Mouse (Mus musculus): ENCODE measurements around the gene Lrrc75b.

The Lrrc75b gene

GRCm38 (mm10) chr10:75559676-75560548 lies at the start of gene Lrrc75b:
Gene Lrrc75b, minus strand, starts transcription at chr10:75560330.
- peak in 1 of 2 experiments; percentile 26 for DNase-seq (ENCODE audit: low spot score in 2 of 2)

GRCm38 (mm10) chr10:75608975-75609374 lies 48.8 kb upstream of the Lrrc75b start:
- no peak for DNase-seq (ENCODE audit: low spot score in 2 of 2)

GRCm38 (mm10) chr10:75607253-75607652 lies 47.1 kb upstream of the Lrrc75b start:
- DNase-seq (ENCODE audit: low spot score in 2 of 2): no peak

DNA sequence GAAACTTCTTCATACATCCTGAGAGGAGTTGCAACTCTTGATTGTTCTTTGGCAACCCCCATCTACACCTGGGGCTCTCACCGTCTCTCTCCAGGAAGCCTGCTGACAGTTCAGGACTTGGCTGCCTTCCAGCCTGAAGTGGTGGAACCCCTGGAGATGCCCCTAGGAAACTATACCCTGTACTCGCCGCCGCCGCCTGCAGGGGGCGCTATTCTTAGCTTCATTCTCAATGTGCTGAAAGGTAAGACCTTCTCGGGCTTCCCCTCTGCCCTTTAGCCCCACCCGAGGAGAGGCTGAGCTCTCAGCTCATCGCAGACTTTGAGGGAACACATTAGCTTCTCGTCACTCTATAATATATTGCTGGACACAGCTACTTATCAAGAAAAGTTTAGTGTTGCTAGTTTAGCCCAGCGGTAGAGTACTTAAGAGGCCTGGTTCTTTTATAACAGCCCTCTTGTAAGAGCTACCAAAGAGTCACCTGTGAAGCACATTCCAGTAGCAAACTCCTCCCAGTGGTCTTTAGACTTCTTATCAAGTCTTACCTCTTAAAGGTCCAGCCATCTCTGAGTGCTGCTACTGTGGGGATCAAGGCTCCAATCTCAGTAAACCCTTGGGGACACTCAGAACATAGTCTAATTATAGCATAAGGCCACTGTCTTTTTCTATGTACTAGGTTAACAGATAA lies 45.2 kb upstream of the Lrrc75b start:
- no peak for DNase-seq (ENCODE audit: low spot score in 2 of 2)

DNA sequence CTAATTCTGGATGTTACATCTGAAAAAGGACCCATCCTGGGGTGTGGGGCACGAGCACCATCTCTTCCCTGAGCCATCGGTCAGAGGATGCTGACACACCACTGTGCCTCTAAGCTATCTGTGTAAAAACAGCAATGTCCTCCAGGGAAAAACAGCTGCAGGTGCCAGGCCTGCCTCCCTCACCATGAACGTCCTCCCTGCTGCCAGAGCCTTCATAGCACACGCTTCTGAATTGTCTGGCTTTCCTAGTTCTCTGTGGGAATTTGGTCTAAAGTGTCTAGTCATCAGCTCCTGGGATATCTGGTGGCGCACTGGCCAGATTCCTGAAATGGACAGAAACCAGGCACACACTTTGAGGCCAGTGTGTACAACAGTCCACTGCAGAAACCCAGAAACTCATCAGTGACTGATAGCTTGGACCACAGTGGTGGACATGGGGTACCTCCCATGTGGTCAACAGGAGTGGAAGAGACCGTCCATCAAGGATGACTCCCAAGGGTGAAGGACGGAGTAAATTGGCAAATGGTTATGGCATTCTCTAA lies 40.1 kb upstream of the Lrrc75b start:
- DNase-seq (ENCODE audit: low spot score in 2 of 2): no peak

GRCm38 (mm10) chr10:75595981-75596380 lies 35.9 kb upstream of the Lrrc75b start:
- no peak for DNase-seq (ENCODE audit: low spot score in 2 of 2)

GRCm38 (mm10) chr10:75592585-75592984 lies 32.5 kb upstream of the Lrrc75b start:
- DNase-seq (ENCODE audit: low spot score in 2 of 2): no peak

- DNase-seq (ENCODE audit: low spot score in 2 of 2): no peak
Observed at GRCm38 (mm10) chr10:75591211-75591894, 31.2 kb upstream of the Lrrc75b start.

DNA sequence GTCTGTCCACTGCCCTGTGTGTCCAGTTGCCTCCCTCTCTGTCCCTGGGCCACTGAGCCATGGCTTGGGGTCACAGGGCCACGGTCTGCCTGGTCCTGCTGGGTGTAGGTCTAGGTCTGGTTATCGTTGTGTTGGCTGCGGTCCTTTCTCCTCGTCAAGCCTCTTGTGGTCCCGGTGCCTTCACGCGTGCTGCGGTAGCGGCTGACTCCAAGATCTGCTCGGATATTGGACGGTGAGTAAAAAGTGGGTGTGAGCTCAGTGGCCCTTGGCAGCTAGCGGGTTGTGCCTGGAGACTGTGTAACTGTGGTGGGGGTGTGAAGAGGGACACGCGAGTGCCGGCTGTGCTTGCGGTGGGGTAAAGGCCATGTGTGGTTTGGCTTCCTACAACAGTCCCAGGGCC lies 29.5 kb upstream of the Lrrc75b start:
- no peak for DNase-seq (ENCODE audit: low spot score in 2 of 2)

- no peak for DNase-seq (ENCODE audit: low spot score in 2 of 2)
Observed at GRCm38 (mm10) chr10:75589129-75589528, 29.0 kb upstream of the Lrrc75b start, which contains the start of gene Ggt5. Gene Ggt5, plus strand, starts transcription at chr10:75589340.

DNA sequence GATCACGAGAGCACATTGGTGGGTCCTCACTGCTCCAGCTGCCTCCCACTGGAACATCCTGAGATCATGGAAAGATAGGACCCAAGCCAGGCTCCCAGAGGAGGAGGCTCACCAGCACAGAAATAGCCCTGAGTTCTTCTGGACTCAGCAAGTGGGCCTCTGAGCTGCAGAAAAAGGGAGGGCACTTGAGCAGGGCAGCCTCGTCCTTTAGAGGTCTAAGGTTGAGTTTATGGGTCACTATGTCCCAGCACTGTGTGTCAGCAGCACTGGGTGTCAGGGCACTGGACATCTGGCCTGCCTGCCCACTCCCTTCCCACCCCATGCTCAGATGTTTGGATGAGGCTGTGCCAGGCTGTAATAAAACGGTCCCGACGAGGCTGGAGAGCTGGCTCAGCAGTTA lies 28.2 kb upstream of the Lrrc75b start:
- no peak for DNase-seq (ENCODE audit: low spot score in 2 of 2)

- no peak for DNase-seq (ENCODE audit: low spot score in 2 of 2)
Observed at GRCm38 (mm10) chr10:75587781-75588180, 27.7 kb upstream of the Lrrc75b start.

DNA sequence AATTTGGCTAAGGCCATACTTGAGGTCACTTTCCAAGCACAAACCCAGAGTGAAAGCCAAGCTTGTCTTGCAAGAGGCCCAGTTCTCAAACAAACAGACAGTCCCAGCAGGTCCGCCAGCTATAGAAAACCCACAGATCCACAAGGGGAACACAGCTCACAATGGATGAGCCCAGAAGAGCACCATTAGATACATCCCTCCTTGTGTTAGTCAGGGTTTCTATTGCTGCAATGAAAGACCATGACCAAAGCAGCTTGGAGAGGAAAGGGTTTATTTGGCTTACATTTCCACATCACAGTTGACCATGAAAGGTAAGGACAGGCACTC lies 26.4 kb upstream of the Lrrc75b start:
- DNase-seq (ENCODE audit: low spot score in 2 of 2): no peak

- DNase-seq (ENCODE audit: low spot score in 2 of 2): peak; percentile 90 to 91
Observed at GRCm38 (mm10) chr10:75585876-75586552, 25.9 kb upstream of the Lrrc75b start.

DNA sequence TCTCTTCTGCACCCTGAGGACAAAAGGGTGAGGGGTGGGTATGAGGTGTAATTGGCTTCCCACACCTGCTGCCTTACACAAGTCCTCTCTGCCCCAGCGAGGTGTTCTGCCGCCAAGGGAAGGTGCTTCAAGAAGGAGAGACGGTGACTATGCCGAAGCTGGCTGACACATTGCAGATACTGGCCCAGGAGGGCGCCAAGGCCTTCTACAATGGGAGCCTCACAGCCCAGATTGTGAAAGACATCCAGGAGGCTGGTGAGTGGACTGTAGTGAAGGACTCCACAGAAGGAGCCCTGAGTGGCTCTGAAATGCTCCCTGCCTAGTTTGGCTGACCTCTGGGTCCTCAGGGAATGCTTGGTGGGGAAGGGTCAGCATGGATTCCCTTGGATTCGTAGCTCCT lies 19.0 kb upstream of the Lrrc75b start:
- DNase-seq (ENCODE audit: low spot score in 2 of 2): no peak

- DNase-seq (ENCODE audit: low spot score in 2 of 2): no peak
Observed at GRCm38 (mm10) chr10:75573965-75574364, 13.8 kb upstream of the Lrrc75b start.

- DNase-seq (ENCODE audit: low spot score in 2 of 2): no peak
Observed at GRCm38 (mm10) chr10:75573181-75573580, 13.1 kb upstream of the Lrrc75b start.

DNA sequence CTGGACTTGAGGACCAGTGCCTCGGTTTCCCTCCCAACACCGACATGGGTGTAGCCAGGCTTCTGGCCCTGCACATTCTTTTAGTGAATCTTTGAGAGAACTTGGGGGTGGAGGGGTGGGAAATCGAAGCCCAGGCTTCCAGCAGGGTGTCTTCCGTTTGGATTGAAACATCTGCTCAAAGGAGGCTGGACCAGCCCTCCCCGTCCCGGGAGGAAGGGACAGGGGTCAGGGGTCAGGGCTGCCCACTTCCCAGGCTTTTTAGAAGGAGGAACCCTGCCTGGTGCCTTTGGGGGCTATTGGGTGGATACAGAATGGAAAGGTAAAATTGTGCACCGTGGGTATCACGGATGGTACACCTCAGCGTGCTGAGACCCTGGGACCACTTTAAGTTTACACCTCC lies 11.8 kb upstream of the Lrrc75b start:
- DNase-seq (ENCODE audit: low spot score in 2 of 2): no peak

GRCm38 (mm10) chr10:75570981-75571657 lies 11.0 kb upstream of the Lrrc75b start:
- DNase-seq (ENCODE audit: low spot score in 2 of 2): no peak

- DNase-seq (ENCODE audit: low spot score in 2 of 2): no peak
Observed at GRCm38 (mm10) chr10:75568851-75569250, 8.7 kb upstream of the Lrrc75b start.

GRCm38 (mm10) chr10:75568441-75568840 lies 8.3 kb upstream of the Lrrc75b start:
- no peak for DNase-seq (ENCODE audit: low spot score in 2 of 2)

All from frontal cortex, postnatal 25 days (tissue).